Mouse (Mus musculus): ENCODE data around the gene Klk15. TPM values are rescaled to one million over a fixed set of nuclear protein-coding genes. Genes with fewer than 3 reads are reported as not detected.

Gene Klk15
- polyA plus RNA-seq (2016; fragmentation: Nextera tagmentation; extraction: Ambion mirVana), result not detected in 2 replicates

- no peaks in the 10 kb centered on the region for H3K4me1 ChIP-seq (replicated peaks)
- no peaks in the 10 kb centered on the region for H3K27me3 ChIP-seq
- ATAC-seq (ENCODE audit: insufficient number of reproducible peaks, insufficient read depth, low FRiP score, low TSS enrichment, low read depth), result no peak
- no peaks in the 10 kb centered on the region for H3K36me3 ChIP-seq
- H3K4me3 ChIP-seq (replicated peaks), result no peak within 1 kb of the TSS
- H3K27ac ChIP-seq, result no peak within 1 kb of the TSS
- 88% methylated on average over 3 of the region's 3 CpGs for WGBS
- no peak within 1 kb of the TSS for H3K4me2 ChIP-seq
- H3K9me3 ChIP-seq, result no peaks in the 10 kb centered on the region
- H3K9ac ChIP-seq (replicated peaks), result no peak within 1 kb of the TSS
Measured at GRCm38 (mm10) chr7:43933440-43933839, at the start of gene Klk15. TSS of gene Klk15 (plus strand) at chr7:43933740.

GRCm38 (mm10) chr7:43891365-43891764 is 42.2 kb upstream of the Klk15 start:
- no peak for ATAC-seq (ENCODE audit: insufficient number of reproducible peaks, insufficient read depth, low FRiP score, low TSS enrichment, low read depth)
- H3K4me2 ChIP-seq, result no peak overlapping the region
- H3K9ac ChIP-seq (replicated peaks), result no peak overlapping the region
- H3K27ac ChIP-seq, result no peak overlapping the region
- no peaks in the 10 kb centered on the region for H3K36me3 ChIP-seq
- H3K4me1 ChIP-seq (replicated peaks), result 0 out of 2 replicates have a peak, but pooled peaks cover 5% of the 10 kb centered on the region
- H3K4me3 ChIP-seq (replicated peaks), result no peak overlapping the region
- WGBS, result 54% methylated on average over 5 of the region's 5 CpGs
- H3K27me3 ChIP-seq, result no peaks in the 10 kb centered on the region
- H3K9me3 ChIP-seq, result no peaks in the 10 kb centered on the region

- no peaks in the 10 kb centered on the region for H3K9me3 ChIP-seq
- H3K27ac ChIP-seq, result no peak overlapping the region
- no peak for ATAC-seq (ENCODE audit: insufficient number of reproducible peaks, insufficient read depth, low FRiP score, low TSS enrichment, low read depth)
- no peaks in the 10 kb centered on the region for H3K27me3 ChIP-seq
- H3K4me2 ChIP-seq, result no peak overlapping the region
- no peaks in the 10 kb centered on the region for H3K36me3 ChIP-seq
- 0 out of 2 replicates have a peak, but pooled peaks cover 5% of the 10 kb centered on the region for H3K4me1 ChIP-seq (replicated peaks)
- H3K4me3 ChIP-seq (replicated peaks), result no peak overlapping the region
- 65% methylated on average over 3 of the region's 3 CpGs for WGBS
- no peak overlapping the region for H3K9ac ChIP-seq (replicated peaks)
Measured at GRCm38 (mm10) chr7:43891788-43892187, 41.8 kb upstream of the Klk15 start.

GRCm38 (mm10) chr7:43894836-43895235 is 38.7 kb upstream of the Klk15 start:
- Histone ChIP-seq H3K4me1 (replicated peaks) (0 out of 2 replicates have a peak, but pooled peaks cover 5% of the 10 kb centered on the region), H3K27me3 (no peaks in the 10 kb centered on the region), H3K9me3 (no peaks in the 10 kb centered on the region), H3K36me3 (no peaks in the 10 kb centered on the region), H3K4me3 (replicated peaks) (no peak overlapping the region), H3K4me2 (no peak overlapping the region), H3K27ac (no peak overlapping the region), H3K9ac (replicated peaks) (no peak overlapping the region)
- ATAC-seq (ENCODE audit: insufficient number of reproducible peaks, insufficient read depth, low FRiP score, low TSS enrichment, low read depth), result peak; percentile 94
- WGBS, result 5% methylated on average over 1 of the region's 1 CpGs

GRCm38 (mm10) chr7:43914821-43915220 is 18.7 kb upstream of the Klk15 start:
- no peak overlapping the region for H3K9ac ChIP-seq (replicated peaks)
- no peak for ATAC-seq (ENCODE audit: insufficient number of reproducible peaks, insufficient read depth, low FRiP score, low TSS enrichment, low read depth)
- no peaks in the 10 kb centered on the region for H3K4me1 ChIP-seq (replicated peaks)
- no peaks in the 10 kb centered on the region for H3K9me3 ChIP-seq
- 68% methylated on average over 9 of the region's 9 CpGs for WGBS
- H3K27ac ChIP-seq, result no peak overlapping the region
- H3K4me3 ChIP-seq (replicated peaks), result no peak overlapping the region
- no peaks in the 10 kb centered on the region for H3K36me3 ChIP-seq
- H3K27me3 ChIP-seq, result no peaks in the 10 kb centered on the region
- no peak overlapping the region for H3K4me2 ChIP-seq

- Histone ChIP-seq H3K9me3 (no peaks in the 10 kb centered on the region), H3K36me3 (no peaks in the 10 kb centered on the region)
- WGBS, result 83% methylated on average over 13 of the region's 13 CpGs
Measured at GRCm38 (mm10) chr7:43918426-43918825, 15.1 kb upstream of the Klk15 start.

GRCm38 (mm10) chr7:43918871-43919270 is 14.7 kb upstream of the Klk15 start:
- Histone ChIP-seq H3K27ac (no peak overlapping the region), H3K4me2 (no peak overlapping the region), H3K9me3 (no peaks in the 10 kb centered on the region), H3K36me3 (no peaks in the 10 kb centered on the region), H3K9ac (replicated peaks) (no peak overlapping the region), H3K4me1 (replicated peaks) (no peaks in the 10 kb centered on the region), H3K27me3 (no peaks in the 10 kb centered on the region), H3K4me3 (replicated peaks) (no peak overlapping the region)
- 79% methylated on average over 8 of the region's 8 CpGs for WGBS
- no peak for ATAC-seq (ENCODE audit: insufficient number of reproducible peaks, insufficient read depth, low FRiP score, low TSS enrichment, low read depth)

More at GRCm38 (mm10) chr7:43918426-43918825, 15.1 kb upstream of the Klk15 start:
- Histone ChIP-seq H3K27ac (no peak overlapping the region), H3K4me1 (replicated peaks) (no peaks in the 10 kb centered on the region), H3K4me2 (no peak overlapping the region), H3K4me3 (replicated peaks) (no peak overlapping the region), H3K9ac (replicated peaks) (no peak overlapping the region), H3K27me3 (no peaks in the 10 kb centered on the region)
- no peak for ATAC-seq (ENCODE audit: insufficient number of reproducible peaks, insufficient read depth, low FRiP score, low TSS enrichment, low read depth)

- 32% methylated on average over 14 of the region's 14 CpGs for WGBS
- no peak overlapping the region for H3K9ac ChIP-seq (replicated peaks)
- no peaks in the 10 kb centered on the region for H3K36me3 ChIP-seq
- H3K27me3 ChIP-seq, result no peaks in the 10 kb centered on the region
- H3K27ac ChIP-seq, result no peak overlapping the region
- H3K4me1 ChIP-seq (replicated peaks), result no peaks in the 10 kb centered on the region
- H3K4me3 ChIP-seq (replicated peaks), result no peak overlapping the region
- ATAC-seq (ENCODE audit: insufficient number of reproducible peaks, insufficient read depth, low FRiP score, low TSS enrichment, low read depth), result peak; percentile 77; the same call in 1 of the 2 replicates
- H3K4me2 ChIP-seq, result no peak overlapping the region
- H3K9me3 ChIP-seq, result no peaks in the 10 kb centered on the region
Measured at GRCm38 (mm10) chr7:43919559-43920451, 13.7 kb upstream of the Klk15 start.

GRCm38 (mm10) chr7:43920582-43920981 is 13.0 kb upstream of the Klk15 start:
- Histone ChIP-seq H3K36me3 (no peaks in the 10 kb centered on the region), H3K4me2 (no peak overlapping the region), H3K27ac (no peak overlapping the region), H3K27me3 (0 out of 2 replicates have a peak, but pooled peaks cover 3% of the 10 kb centered on the region), H3K9me3 (no peaks in the 10 kb centered on the region), H3K9ac (replicated peaks) (no peak overlapping the region), H3K4me1 (replicated peaks) (no peaks in the 10 kb centered on the region), H3K4me3 (replicated peaks) (no peak overlapping the region)
- 96% methylated on average over 3 of the region's 3 CpGs for whole genome bisulfite sequencing
- ATAC-seq (ENCODE audit: insufficient number of reproducible peaks, insufficient read depth, low FRiP score, low TSS enrichment, low read depth), result no peak

- WGBS, result 90% methylated on average over 6 of the region's 6 CpGs
- ATAC-seq (ENCODE audit: insufficient number of reproducible peaks, insufficient read depth, low FRiP score, low TSS enrichment, low read depth), result no peak
- Histone ChIP-seq H3K4me1 (replicated peaks) (no peaks in the 10 kb centered on the region), H3K4me2 (no peak overlapping the region), H3K36me3 (no peaks in the 10 kb centered on the region), H3K27ac (no peak overlapping the region), H3K27me3 (0 out of 2 replicates have a peak, but pooled peaks cover 3% of the 10 kb centered on the region), H3K4me3 (replicated peaks) (no peak overlapping the region), H3K9ac (replicated peaks) (no peak overlapping the region), H3K9me3 (no peaks in the 10 kb centered on the region)
Measured at GRCm38 (mm10) chr7:43921087-43921486, 12.5 kb upstream of the Klk15 start.

- no peak overlapping the region for H3K9ac ChIP-seq (replicated peaks)
- no peaks in the 10 kb centered on the region for H3K9me3 ChIP-seq
- no peaks in the 10 kb centered on the region for H3K36me3 ChIP-seq
- H3K4me1 ChIP-seq (replicated peaks), result no peaks in the 10 kb centered on the region
- no peak overlapping the region for H3K27ac ChIP-seq
- H3K4me3 ChIP-seq (replicated peaks), result no peak overlapping the region
- ATAC-seq (ENCODE audit: insufficient number of reproducible peaks, insufficient read depth, low FRiP score, low TSS enrichment, low read depth), result no peak; the same call in 1 of the 2 replicates
- WGBS, result 82% methylated on average over 2 of the region's 2 CpGs
- H3K27me3 ChIP-seq, result 0 out of 2 replicates have a peak, but pooled peaks cover 3% of the 10 kb centered on the region
- H3K4me2 ChIP-seq, result no peak overlapping the region
Measured at GRCm38 (mm10) chr7:43921941-43922340, 11.6 kb upstream of the Klk15 start.

Measured in limb, embryonic 12.5 days (tissue).